Mouse (Mus musculus): ENCODE results near the gene Krtap14.

Gene Krtap14

DNA sequence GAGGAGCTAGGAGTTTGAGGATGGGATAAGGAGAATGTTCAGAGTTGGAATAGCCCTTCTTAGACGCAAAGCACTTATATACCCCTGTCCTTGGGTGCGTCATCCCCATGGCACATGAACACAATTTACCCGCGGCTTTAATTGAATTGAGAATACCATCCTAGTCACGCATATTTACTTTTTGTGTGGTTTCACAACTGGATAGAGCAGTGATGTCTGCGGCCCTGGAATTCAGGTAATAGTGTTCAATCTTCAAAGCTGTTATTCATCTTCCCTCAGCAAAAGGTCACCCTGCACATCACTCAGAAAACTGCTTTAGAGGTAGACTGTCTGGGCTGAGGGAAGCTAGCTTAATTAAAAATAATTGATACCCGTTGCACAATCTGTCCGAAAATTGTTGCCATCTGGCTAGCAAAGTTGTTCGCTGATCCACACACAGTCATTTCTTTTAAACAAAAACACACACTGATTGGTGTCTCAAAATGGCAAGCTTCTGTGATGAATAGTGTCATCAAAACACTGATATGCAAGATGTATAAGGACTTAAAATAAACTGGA lies at the start of gene Krtap14:
TSS of gene Krtap14 (minus strand) at position 51 of the 558 bp plus-strand sequence.
- DNase-seq, result no peak

DNA sequence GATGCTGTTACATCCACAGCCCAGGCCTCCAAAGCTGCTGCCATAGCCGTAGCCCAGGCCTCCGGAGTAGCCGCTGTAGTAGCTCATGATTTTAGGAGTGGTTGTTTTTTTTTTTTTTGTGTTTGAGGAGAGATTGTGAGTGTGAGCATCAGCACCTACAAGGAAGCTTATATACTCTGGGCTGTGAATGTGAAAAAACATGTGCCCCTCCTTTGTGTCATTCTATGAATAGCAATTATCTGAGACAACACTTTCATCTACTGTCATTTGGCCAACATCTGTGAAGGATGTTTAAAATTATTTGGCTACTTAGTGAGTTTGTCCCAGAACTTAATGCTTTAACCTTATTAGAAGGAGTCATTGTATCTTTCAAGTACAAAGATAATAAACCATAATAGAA lies 48.2 kb upstream of the Krtap14 start, which contains the start of gene Krtap19-2:
TSS of gene Krtap19-2 (minus strand) at position 101 of the 400 bp plus-strand sequence.
- no peak for DNase-seq

DNA sequence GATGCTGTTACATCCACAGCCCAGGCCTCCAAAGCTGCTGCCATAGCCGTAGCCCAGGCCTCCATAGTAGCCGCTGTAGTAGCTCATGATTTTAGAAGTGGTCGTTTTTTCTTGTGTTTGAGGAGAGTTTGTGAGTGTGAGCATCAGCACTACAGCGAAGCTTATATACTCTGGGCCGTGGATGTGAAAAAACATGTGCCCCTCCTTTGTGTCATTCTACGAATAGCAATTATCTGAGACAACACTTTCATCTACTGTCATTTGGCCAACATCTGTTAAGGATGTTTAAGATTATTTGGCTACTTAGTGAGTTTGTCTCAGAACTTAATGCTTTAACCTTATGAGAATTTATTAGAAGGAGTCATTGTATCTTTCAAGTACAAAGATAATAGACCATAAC lies 43.4 kb upstream of the Krtap14 start, which contains the start of gene Krtap19-1:
TSS of gene Krtap19-1 (minus strand) at position 101 of the 400 bp plus-strand sequence.
- DNase-seq, result no peak

DNA sequence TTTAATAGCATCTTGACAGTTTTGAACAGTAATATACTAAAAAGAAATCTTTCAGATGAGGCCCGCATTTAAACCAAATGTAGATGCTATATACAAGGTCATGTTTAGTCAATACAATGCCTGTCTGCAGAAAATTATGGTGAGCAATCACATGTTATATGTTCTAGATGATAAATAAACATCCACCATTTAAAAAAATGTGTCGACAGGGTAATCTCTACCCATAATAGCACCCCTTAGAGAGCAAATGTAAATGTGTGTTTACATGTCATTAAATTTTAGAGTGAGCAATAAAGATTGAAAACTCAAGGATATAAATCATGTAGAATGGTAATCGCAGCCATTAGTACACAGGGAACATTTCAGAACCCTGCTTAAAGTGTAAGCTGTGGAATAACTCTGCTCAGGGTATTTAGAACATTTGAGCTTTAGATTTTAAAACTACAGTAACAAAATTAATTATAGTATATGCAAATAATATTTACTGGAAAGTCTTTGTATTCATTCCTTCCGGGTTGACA lies 39.0 kb upstream of the Krtap14 start:
- DNase-seq, result no peak

DNA sequence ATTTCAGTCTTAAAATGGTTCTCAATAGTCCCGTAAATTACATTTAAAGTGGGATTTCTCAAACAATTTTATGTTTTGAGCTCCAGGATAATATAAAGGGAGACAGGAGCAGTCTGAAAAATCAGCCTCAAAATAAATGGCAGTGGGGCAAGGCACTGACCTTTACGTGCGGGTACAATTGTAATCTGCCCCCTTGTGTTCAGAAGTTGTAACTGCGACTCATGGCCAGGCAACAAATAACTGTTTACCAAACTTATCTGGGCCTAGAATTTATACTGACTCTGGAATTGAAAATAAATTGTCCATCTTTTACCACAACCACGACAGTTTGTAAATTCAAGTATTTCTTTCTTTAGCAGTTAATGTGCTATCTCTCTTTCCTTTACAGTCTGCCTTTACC lies 25.5 kb upstream of the Krtap14 start:
- no peak for DNase-seq

DNA sequence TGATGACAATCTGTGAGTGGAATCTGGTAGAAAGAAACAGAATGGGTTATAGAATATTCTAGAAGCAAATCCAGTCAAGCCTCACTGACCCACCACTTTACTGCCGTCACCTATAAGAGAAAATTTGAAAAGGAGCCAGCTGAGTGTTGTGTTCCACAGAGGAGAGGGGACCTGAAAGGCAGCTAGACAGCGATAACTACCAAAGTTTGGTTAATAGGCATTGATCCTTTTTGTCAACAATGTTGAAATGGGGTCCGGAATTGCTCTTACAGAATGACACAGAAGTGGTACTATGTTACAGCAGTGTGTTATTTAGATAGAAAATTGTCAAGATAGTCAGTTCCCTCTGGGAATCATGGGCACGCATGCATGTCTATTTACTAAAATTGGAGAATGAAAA lies 22.6 kb upstream of the Krtap14 start:
- no peak for DNase-seq

DNA sequence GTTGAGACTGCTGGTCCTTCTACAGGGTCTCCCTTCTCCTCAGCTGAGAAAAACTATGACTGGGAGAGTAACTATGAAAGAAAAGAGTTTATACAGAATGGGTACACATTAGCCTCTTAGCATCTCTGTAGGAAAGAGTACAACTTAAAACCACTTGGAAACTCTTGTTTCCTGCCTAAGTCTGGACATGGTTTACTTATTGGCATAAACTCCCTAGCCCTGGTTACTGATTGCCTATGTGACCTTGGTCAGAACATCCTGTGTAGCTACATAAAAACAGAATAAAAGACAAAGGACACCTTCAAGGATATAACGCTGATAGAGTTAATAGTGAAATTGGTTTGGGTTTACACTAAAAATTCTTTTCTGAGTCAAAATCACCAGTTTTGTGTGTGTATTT lies 21.4 kb upstream of the Krtap14 start:
- no peak for DNase-seq

DNA sequence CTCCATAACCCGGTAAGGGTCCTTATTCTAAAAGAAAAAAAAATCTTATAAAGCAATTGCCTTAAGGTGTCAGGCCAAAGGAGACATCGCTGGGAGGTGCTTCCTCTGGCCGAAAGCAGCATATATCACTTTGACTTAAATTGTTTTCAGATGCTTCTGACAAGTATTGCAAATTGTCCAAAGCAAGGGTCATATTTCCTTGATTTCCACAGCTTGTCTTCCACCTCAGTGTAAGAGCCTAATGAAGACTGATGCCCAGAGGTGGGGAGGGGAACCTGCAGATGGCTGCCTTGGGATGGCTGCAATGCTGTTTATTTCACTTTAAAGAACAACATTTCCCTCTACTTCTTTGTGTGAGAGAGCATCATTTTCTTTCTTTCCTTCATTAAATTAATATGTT lies 1.0 kb upstream of the Krtap14 start:
- DNase-seq, result no peak

DNA sequence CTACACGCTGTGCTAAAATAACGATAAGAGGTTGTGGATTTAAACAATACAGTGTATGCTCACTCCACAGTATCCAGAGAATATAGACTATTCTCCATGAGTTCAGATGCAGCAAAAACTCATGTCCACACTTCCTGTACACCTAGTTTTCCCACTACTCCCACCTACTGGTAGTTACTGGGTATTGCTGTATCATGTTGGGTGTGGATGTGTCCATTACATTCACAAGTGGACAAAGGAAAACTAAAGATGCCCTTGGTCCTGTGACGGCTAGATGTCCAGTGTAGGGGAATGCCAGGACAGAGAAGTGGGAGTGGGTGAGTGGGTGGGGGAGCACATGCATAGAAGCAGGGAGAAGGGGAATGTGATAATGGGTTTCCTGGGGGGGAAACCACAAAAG lies 2.2 kb downstream of the Krtap14 start:
- DNase-seq, result no peak

DNA sequence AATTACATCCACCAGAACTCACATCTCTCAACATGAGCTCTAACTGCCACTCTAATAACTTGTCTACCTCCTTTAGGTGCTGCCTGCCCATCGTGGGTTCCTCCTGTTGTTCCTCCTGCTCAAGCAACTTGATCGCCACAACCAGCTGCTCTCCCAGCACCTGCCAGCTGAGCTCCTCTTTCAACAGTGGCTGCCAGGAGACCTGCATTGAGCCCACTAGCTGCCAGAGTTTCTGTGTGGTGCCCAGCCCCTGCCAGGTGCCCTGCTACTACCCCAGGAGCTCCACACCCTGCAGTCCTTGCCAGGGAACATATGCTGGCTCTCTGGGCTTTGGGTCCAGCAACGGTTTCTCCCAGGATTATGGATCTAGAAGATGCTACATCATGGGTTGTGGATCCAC lies 5.9 kb downstream of the Krtap14 start, which contains the start of gene Krtap15:
TSS of gene Krtap15 (plus strand) at position 150 of the 400 bp plus-strand sequence.
- no peak for DNase-seq

DNA sequence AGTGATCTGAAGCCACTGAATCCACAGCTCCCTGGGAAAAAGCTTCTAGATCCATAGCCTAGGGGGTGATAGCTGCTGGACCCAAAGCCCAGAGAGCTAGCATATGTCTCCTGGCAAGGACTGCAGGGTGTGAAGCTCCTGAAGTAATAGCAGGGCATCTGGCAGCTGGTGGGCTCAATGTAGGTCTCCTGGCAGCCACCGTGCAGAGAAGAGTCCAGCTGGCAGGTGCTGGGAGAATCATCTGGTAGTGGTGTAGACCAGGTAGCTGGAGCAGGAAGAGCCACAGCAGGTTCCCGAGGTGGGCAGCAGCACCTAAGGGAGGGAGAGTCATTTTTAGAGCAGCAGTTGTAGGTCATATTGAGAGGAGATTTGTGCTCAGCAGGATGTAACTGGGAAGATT lies 14.1 kb downstream of the Krtap14 start, which contains the start of gene Gm20741:
TSS of gene Gm20741 (minus strand) at position 394 of the 400 bp plus-strand sequence.
- no peak for DNase-seq

DNA sequence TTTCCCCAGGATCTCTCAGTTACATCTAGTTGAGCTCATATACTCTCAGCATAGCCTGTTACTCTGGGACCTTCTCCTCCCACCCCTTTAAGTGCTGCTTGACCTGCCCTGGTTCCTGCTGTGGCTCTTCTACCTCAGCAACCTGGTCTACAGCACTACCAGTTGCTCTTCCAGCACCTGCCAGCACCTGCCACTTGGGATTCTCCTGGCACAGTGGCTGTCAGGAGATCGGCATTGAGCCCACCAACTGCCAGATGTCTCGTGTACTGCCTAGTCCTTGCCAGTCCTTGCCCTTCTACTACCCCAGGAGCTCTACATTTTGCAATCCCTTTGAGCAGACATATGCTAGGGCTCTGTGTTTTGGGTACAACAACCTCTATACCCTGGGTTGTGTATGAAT lies 39.2 kb downstream of the Krtap14 start:
- no peak for DNase-seq

DNA sequence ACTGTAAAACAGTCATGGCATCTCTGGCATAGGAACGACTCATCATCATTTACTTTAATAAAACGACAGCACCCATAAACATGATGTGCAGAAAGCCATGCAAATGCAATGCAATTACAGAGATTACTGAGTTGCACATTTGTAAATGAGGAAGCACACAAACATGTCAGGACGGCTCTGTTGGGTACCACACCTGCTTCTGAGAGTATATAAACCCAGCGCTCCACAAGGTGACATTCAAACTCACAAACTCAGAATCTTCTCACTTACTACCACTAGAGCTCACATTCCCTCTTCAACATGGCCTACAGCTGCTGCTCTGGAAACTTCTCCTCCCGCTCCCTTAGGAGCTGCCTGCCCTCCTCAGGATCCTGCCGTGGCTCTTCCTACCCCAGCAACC lies 48.3 kb downstream of the Krtap14 start, which contains the start of gene Gm5965:
TSS of gene Gm5965 (plus strand) at position 301 of the 400 bp plus-strand sequence.
- no peak for DNase-seq

DNA sequence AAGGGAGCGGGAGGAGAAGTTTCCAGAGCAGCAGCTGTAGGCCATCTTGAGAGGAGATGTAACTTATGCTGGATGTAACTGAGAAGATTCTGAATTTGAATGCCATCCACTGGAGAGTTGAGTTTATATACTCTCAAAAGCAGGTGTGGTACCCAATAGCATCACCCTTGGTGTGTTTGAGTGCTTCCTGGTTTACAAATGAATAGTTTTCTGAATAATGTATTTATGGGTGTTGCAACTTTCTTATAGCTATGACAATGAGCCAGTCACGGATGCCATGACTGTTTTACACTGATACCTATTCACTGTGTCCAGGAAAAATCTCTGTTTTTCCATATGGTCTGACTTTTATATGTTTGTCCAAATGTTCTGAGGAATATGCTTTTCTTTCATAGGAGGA lies 51.8 kb downstream of the Krtap14 start, which contains the start of gene 2310057N15Rik:
TSS of gene 2310057N15Rik (minus strand) at position 101 of the 400 bp plus-strand sequence.
- DNase-seq, result no peak
